Mouse (Mus musculus) ES-Bruce4 (cell line): ENCODE results near the gene B4galnt1.

Source experiments
- CTCF ChIP-seq: IDR thresholded peaks from one replicate; pipeline ENCODE4 v1.8.1; 2011; ENCODE audit warnings: low read depth, low read length
- EP300 ChIP-seq: IDR thresholded peaks from 2 replicates; pipeline ENCODE4 v1.6.1; 2011; ENCODE audit warnings: low read depth, low read length; ENCODE audit not compliant: insufficient read depth
- POLR2A ChIP-seq: IDR thresholded peaks from one replicate; pipeline ENCODE4 v1.8.1; 2011; ENCODE audit warnings: low read length; ENCODE audit not compliant: insufficient read depth

GRCm38 (mm10) chr10:127154652-127155051 lies 10.4 kb upstream of the B4galnt1 start:
- TF ChIP-seq CTCF (no peak), POLR2A (no peak), EP300 (no peak)
